Mouse (Mus musculus): ENCODE measurements at regions not wholly inside any gene's neighbourhood (a gene's known extent, or its start where the extent isn't known, plus 50 kb on each side); places are given as distances from the start of the nearest gene placed in this dataset.
"Not testable (repeated sequence)": the region's sequence is repeated elsewhere in the genome, so short reads cannot be mapped to it uniquely, and the experiment has no call there.

DNA sequence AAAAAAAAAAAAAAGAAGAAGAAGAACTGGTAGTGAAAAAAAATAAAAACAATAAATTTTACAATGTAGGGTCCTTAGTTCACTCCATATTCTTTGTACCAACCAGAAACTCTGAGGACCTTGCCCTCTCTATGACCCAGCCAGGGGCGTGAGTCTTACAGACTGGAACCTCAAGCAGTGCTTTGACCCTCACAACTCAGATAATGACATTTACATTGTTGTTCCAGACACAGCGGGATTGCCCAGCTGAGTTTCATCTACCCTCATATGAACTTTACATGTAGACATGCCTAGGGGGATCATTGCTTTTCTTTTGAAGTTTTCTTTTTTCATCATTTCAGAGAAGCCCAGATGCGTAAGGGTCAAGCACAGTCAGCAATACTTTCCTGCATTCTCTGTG lies 1496.6 kb upstream of the 4931417E11Rik start:
- in situ Hi-C loops (cut with MboI, MseI) = loop anchor here (10.0 kb wide), 1 partner anchor 1581 kb away; no protein-coding TSS in a partner anchor

DNA sequence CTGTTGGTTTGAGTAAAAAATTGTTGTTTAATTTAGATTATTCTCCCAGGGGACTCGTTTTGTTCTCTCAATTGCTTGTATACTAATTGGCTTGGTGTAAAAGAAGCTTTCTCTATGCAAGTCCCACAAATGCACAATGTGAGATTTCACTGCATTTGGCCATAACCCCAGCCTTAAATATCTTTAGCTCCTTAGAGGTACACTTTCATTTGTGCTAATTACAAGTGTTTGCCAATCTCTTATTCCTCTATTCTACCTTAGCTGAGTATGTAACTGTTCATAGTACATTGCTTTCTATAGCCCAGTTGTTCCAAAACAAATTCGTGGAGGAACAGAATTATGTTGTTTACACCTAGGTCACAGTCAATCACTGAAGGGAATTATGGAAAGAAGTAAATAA lies 1459.0 kb upstream of the 4931417E11Rik start:
- in situ Hi-C loops (cut with MboI, MseI) = loop anchor here (10.0 kb wide), 1 partner anchor 1006 kb away; no protein-coding TSS in a partner anchor

GRCm38 (mm10) chr6:74903551-74903950 lies 1434.1 kb upstream of the 4931417E11Rik start:
- in situ Hi-C loops (cut with MboI, MseI) = no loop called here

GRCm38 (mm10) chr6:74870626-74871320 lies 1401.3 kb upstream of the 4931417E11Rik start:
- in situ Hi-C loops (cut with MboI, MseI) = no loop called here

DNA sequence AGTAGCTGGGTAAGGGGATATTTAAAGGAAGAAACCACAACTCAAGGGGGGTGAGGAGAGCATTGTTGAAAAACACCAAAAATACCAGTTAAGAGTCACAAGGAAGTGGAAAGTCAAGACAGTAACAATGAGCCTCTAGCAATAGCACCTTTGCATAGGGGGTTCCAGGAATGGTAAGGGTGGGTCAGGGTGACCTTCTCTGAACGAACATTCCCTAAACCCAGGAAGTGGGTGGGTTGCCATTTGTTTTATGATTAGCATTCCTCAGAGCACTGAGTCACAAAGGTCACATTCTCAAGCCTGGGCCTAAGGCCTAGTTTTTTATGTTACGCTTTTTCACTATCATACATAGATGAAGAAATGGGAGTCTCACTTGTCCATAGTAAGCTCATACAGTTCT lies 1351.2 kb upstream of the 4931417E11Rik start:
- in situ Hi-C loops (cut with MboI, MseI) = not testable (repeated sequence)
